Mouse (Mus musculus): Measurements from ENCODE around the gene Sult1d1. TPM values are rescaled to one million over a fixed set of nuclear protein-coding genes. Genes with fewer than 3 reads are reported as not detected.

Gene Sult1d1
- polyA plus RNA-seq (2012; rRNA removed): 20.3 and 34.2 TPM in 2 replicates

GRCm38 (mm10) chr5:87568845-87569244 is at the start of gene Sult1d1:
TSS of gene Sult1d1 (minus strand) at chr5:87569027.
- Histone ChIP-seq H3K4me1 (ENCODE audit: control insufficient read depth, insufficient read depth, low read length) (no peaks in the 10 kb centered on the region), H3K27ac (ENCODE audit: insufficient read depth, low read depth, low read length) (peak within 1 kb of the TSS; percentile 60; the same call in 1 of the 2 replicates), H3K27me3 (replicated peaks; ENCODE audit: control insufficient read depth, insufficient read depth, low read length) (no peaks in the 10 kb centered on the region), H3K36me3 (ENCODE audit: control insufficient read depth, insufficient read depth, low read length) (no peaks in the 10 kb centered on the region; the same call in 1 of the 2 replicates), H3K4me3 (ENCODE audit: insufficient read depth, low read depth, low read length) (peak within 1 kb of the TSS; percentile 25; the same call in 1 of the 2 replicates)
- TF ChIP-seq POLR2A (IDR thresholded peaks at IDR 0.05; ENCODE audit: low read depth, low read length): no peak
- no peak for TF ChIP-seq CTCF (conservative IDR thresholded peaks at IDR 0.05; ENCODE audit: insufficient read depth, insufficient read length, low read depth, low read length)
- DNase-seq: peak; percentile 85
- WGBS: 36% methylated on average over 5 of the region's 5 CpGs

GRCm38 (mm10) chr5:87615128-87615390 is 46.2 kb upstream of the Sult1d1 start:
- no peak overlapping the region for H3K4me3 ChIP-seq (ENCODE audit: insufficient read depth, low read depth, low read length)
- DNase-seq: peak; percentile 70
- H3K27ac ChIP-seq (ENCODE audit: insufficient read depth, low read depth, low read length): peak overlapping the region; percentile 99
- no peak for TF ChIP-seq CTCF (conservative IDR thresholded peaks at IDR 0.05; ENCODE audit: insufficient read depth, insufficient read length, low read depth, low read length)
- TF ChIP-seq POLR2A (IDR thresholded peaks at IDR 0.05; ENCODE audit: low read depth, low read length): no peak
- 63% methylated on average over 2 of the region's 2 CpGs for WGBS
- H3K36me3 ChIP-seq (ENCODE audit: control insufficient read depth, insufficient read depth, low read length): no peaks in the 10 kb centered on the region
- H3K27me3 ChIP-seq (replicated peaks; ENCODE audit: control insufficient read depth, insufficient read depth, low read length): no peaks in the 10 kb centered on the region
- H3K4me1 ChIP-seq (ENCODE audit: control insufficient read depth, insufficient read depth, low read length): peaks cover 7% of the 10 kb centered on the region; the same call in 1 of the 2 replicates

DNA sequence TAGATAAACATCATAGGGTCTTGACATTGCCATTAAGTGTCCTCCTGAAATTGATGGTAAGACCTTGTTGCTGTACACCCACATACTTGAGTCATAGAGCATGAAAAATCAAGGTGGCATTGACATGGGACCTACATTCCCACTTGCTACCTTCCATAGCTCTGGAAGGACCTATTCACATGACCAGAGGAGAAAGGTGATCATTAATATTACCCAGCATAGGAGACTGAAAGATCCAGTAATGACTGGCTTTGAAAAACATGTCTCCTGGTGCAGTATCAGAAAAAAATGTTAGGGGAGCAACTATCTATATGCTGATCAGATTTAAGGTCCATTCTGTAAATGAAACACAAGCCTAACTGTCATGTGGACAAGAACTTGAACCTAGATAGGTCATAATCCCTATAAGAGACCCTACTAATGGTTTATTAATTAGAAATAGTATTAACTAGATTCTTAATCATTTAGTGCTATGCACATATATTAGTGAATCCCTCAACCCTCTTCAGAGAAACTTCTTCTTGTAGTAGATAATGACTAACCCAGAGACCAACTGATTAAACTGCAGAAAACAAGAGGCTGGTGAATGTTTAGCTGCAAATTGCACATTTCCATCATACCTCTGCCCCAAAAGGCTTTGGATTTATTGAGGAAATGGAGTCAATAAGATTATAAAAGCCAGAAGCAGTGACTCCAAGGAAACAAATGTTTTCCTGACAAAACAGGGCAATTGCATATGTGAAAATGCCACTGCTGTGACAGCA is 45.7 kb upstream of the Sult1d1 start:
- peak; percentile 74 for DNase-seq

GRCm38 (mm10) chr5:87601018-87601417 is 32.2 kb upstream of the Sult1d1 start:
- no peak overlapping the region for H3K27ac ChIP-seq (ENCODE audit: insufficient read depth, low read depth, low read length)
- H3K36me3 ChIP-seq (ENCODE audit: control insufficient read depth, insufficient read depth, low read length): no peaks in the 10 kb centered on the region
- H3K27me3 ChIP-seq (replicated peaks; ENCODE audit: control insufficient read depth, insufficient read depth, low read length): no peaks in the 10 kb centered on the region
- WGBS: 53% methylated on average over 3 of the region's 3 CpGs
- H3K4me1 ChIP-seq (ENCODE audit: control insufficient read depth, insufficient read depth, low read length): no peaks in the 10 kb centered on the region
- DNase-seq: peak; percentile 61
- TF ChIP-seq CTCF (conservative IDR thresholded peaks at IDR 0.05; ENCODE audit: insufficient read depth, insufficient read length, low read depth, low read length) (no peak), POLR2A (IDR thresholded peaks at IDR 0.05; ENCODE audit: low read depth, low read length) (no peak)
- H3K4me3 ChIP-seq (ENCODE audit: insufficient read depth, low read depth, low read length): no peak overlapping the region

More for the DNA sequence above, 45.7 kb upstream of the Sult1d1 start:
- Histone ChIP-seq H3K4me3 (ENCODE audit: insufficient read depth, low read depth, low read length) (no peak overlapping the region), H3K4me1 (ENCODE audit: control insufficient read depth, insufficient read depth, low read length) (peaks cover 7% of the 10 kb centered on the region; the same call in 1 of the 2 replicates), H3K27ac (ENCODE audit: insufficient read depth, low read depth, low read length) (peak overlapping the region; percentile 99), H3K36me3 (ENCODE audit: control insufficient read depth, insufficient read depth, low read length) (no peaks in the 10 kb centered on the region), H3K27me3 (replicated peaks; ENCODE audit: control insufficient read depth, insufficient read depth, low read length) (no peaks in the 10 kb centered on the region)
- no peak for TF ChIP-seq CTCF (conservative IDR thresholded peaks at IDR 0.05; ENCODE audit: insufficient read depth, insufficient read length, low read depth, low read length)
- no peak for TF ChIP-seq POLR2A (IDR thresholded peaks at IDR 0.05; ENCODE audit: low read depth, low read length)

DNA sequence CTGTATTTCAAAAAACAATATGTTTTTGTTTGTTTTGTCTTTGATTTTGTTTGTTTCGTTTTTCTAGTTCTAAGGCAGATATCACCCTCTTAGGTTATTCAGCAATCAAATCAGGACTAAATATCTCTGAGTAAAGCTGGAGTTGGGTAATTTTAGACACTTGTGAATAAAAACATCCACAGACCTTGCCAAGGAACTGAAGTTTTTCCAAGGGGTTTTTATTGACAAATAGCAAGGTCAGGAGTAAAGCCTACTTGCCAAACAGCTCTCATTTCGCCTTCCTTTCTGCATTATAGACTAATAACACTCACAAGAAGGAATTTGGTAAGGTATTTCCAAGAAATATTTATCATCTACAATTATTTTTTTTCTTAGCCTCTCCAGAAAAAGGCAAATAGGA is 29.1 kb upstream of the Sult1d1 start:
- Histone ChIP-seq H3K4me3 (ENCODE audit: insufficient read depth, low read depth, low read length) (no peak overlapping the region), H3K36me3 (ENCODE audit: control insufficient read depth, insufficient read depth, low read length) (no peaks in the 10 kb centered on the region), H3K4me1 (ENCODE audit: control insufficient read depth, insufficient read depth, low read length) (no peaks in the 10 kb centered on the region), H3K27me3 (replicated peaks; ENCODE audit: control insufficient read depth, insufficient read depth, low read length) (no peaks in the 10 kb centered on the region), H3K27ac (ENCODE audit: insufficient read depth, low read depth, low read length) (no peak overlapping the region)
- 67% methylated on average over 2 of the region's 2 CpGs for WGBS
- DNase-seq: no peak
- TF ChIP-seq POLR2A (IDR thresholded peaks at IDR 0.05; ENCODE audit: low read depth, low read length) (no peak), CTCF (conservative IDR thresholded peaks at IDR 0.05; ENCODE audit: insufficient read depth, insufficient read length, low read depth, low read length) (no peak)

DNA sequence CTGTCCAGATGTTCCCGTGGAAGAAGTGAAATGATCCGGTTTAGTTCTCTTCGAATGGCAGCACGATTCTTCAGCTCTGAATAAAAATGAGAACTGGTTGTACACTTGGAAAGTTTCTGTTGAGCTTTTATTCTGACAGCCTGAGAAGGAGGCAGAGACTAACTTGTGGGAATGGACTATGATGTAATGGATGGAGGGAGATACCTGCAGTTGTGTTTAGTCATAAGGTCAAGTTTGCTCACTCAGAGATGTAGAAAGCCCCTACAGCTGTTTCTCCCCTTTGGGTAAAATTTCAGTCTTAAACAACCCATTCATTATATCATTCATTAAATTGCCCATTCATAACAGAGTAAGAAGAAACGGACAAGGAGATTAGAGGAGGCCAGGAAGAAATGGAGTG is 22.7 kb upstream of the Sult1d1 start, which contains the start of gene Sult1e1:
TSS of gene Sult1e1 (minus strand) at position 101 of the 400 bp plus-strand sequence.
- no peaks in the 10 kb centered on the region for H3K4me1 ChIP-seq (ENCODE audit: control insufficient read depth, insufficient read depth, low read length)
- 74% methylated on average over 5 of the region's 5 CpGs for WGBS
- no peak within 1 kb of the TSS for H3K4me3 ChIP-seq (ENCODE audit: insufficient read depth, low read depth, low read length)
- no peak for DNase-seq
- no peaks in the 10 kb centered on the region for H3K36me3 ChIP-seq (ENCODE audit: control insufficient read depth, insufficient read depth, low read length)
- no peak for TF ChIP-seq CTCF (conservative IDR thresholded peaks at IDR 0.05; ENCODE audit: insufficient read depth, insufficient read length, low read depth, low read length)
- TF ChIP-seq POLR2A (IDR thresholded peaks at IDR 0.05; ENCODE audit: low read depth, low read length): no peak
- H3K27ac ChIP-seq (ENCODE audit: insufficient read depth, low read depth, low read length): no peak within 1 kb of the TSS
- H3K27me3 ChIP-seq (replicated peaks; ENCODE audit: control insufficient read depth, insufficient read depth, low read length): no peaks in the 10 kb centered on the region

DNA sequence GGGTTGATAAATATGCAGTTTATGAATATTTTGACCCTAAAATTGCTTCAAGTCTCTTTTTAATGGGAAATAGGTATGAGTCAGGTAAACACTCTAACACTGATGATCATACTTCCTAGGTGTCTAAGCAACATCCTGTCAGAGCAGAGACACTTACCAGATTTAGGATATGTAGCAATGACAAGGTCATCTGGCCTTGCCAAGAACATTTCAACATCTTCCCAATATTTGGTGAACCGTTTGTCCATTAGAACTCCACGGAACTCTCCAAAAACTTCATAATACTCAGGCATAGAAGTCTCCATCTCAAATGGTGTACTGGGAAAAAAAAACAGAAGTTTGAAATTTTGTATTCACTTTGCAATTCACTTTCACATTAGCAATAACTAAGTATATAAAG is 21.1 kb upstream of the Sult1d1 start:
- TF ChIP-seq POLR2A (IDR thresholded peaks at IDR 0.05; ENCODE audit: low read depth, low read length) (no peak), CTCF (conservative IDR thresholded peaks at IDR 0.05; ENCODE audit: insufficient read depth, insufficient read length, low read depth, low read length) (no peak)
- DNase-seq: no peak
- Histone ChIP-seq H3K36me3 (ENCODE audit: control insufficient read depth, insufficient read depth, low read length) (no peaks in the 10 kb centered on the region), H3K4me1 (ENCODE audit: control insufficient read depth, insufficient read depth, low read length) (no peaks in the 10 kb centered on the region), H3K27me3 (replicated peaks; ENCODE audit: control insufficient read depth, insufficient read depth, low read length) (no peaks in the 10 kb centered on the region), H3K4me3 (ENCODE audit: insufficient read depth, low read depth, low read length) (no peak overlapping the region), H3K27ac (ENCODE audit: insufficient read depth, low read depth, low read length) (no peak overlapping the region)
- 82% methylated on average over 2 of the region's 2 CpGs for WGBS

Data from kidney, adult 2 months (tissue).